Mouse (Mus musculus) heart, embryonic 16.5 days (tissue): ENCODE results near the gene Abcc12. TPM values are rescaled to one million over a fixed set of nuclear protein-coding genes. Genes with fewer than 3 reads are reported as not detected.

Source experiments
- ATAC-seq: fragments of 200-750 bp; cut with Nextera tagmentation; replicated peaks from 2 replicates; pipeline ENCODE4 v1.8.0; 2017; ENCODE audit warnings: moderate number of reproducible peaks; ENCODE audit not compliant: insufficient read depth, low FRiP score; ENCODE audit errors: extremely low read depth
- H3K27ac ChIP-seq: fragments of 300-500 bp; sonication (generic); 2 replicates; pipeline ENCODE4 v1.5.1; 2014; ENCODE audit warnings: mild to moderate bottlenecking, low read length, control low read depth, moderate library complexity
- H3K27me3 ChIP-seq: fragments of 300-500 bp; sonication (generic); 2 replicates; pipeline ENCODE4 v1.6.1; 2014; ENCODE audit warnings: low read length, mixed read lengths; ENCODE audit not compliant: control insufficient read depth, insufficient read depth
- H3K36me3 ChIP-seq: fragments of 300-500 bp; sonication (generic); 2 replicates; pipeline ENCODE4 v1.6.1; 2014; ENCODE audit not compliant: control insufficient read depth, insufficient read depth
- H3K4me1 ChIP-seq: fragments of 300-500 bp; sonication (generic); 2 replicates; pipeline ENCODE4 v1.6.1; 2014; ENCODE audit warnings: low read length, mixed read lengths; ENCODE audit not compliant: control insufficient read depth, insufficient read depth
- H3K4me2 ChIP-seq: fragments of 300-500 bp; sonication (generic); 2 replicates; pipeline ENCODE4 v1.6.1; 2014; ENCODE audit warnings: low read depth, mild to moderate bottlenecking, control low read depth, low read length
- H3K4me3 ChIP-seq: fragments of 300-500 bp; sonication (generic); 2 replicates; pipeline ENCODE4 v1.5.1; 2014; ENCODE audit warnings: mild to moderate bottlenecking, control low read depth, low read length
- H3K9ac ChIP-seq: fragments of 300-500 bp; sonication (generic); 2 replicates; pipeline ENCODE4 v1.6.1; 2014; ENCODE audit warnings: low read length, control low read depth
- H3K9me3 ChIP-seq: fragments of 300-500 bp; sonication (generic); replicated peaks from 2 replicates; pipeline ENCODE4 v1.6.1; 2016; ENCODE audit warnings: low read length; ENCODE audit not compliant: control insufficient read depth
- WGBS: fragments of 180-500 bp; shearing (Covaris S2); extraction: QIAGEN DNeasy Blood & Tissue Kit; methylation state at CpG from one replicate; pipeline ENCODE4 v1.1.7; 2014; 5-methylcytosine and 5-hydroxymethylcytosine counted together
- polyA plus RNA-seq: library from polyadenylated mRNA; unstranded; fragments of >200 nt; fragmentation: Nextera tagmentation; extraction: Ambion mirVana; gene quantifications from 2 replicates; pipeline ENCODE4 v1.2.1, GENCODE M21; 2015

Gene Abcc12
- polyA plus RNA-seq, 1 experiment from 2014 or later: 0.08 TPM

GRCm38 (mm10) chr8:86586058-86586457 is 5.6 kb upstream of the Abcc12 start:
- H3K27me3 ChIP-seq: no peaks in the 10 kb centered on the region
- WGBS: 41% methylated on average over 5 of the region's 5 CpGs
- H3K4me3 ChIP-seq: no peak overlapping the region
- H3K9ac ChIP-seq: no peak overlapping the region
- H3K4me1 ChIP-seq: no peaks in the 10 kb centered on the region; the same call in 1 of the 2 replicates
- H3K9me3 ChIP-seq: no peaks in the 10 kb centered on the region
- no peaks in the 10 kb centered on the region for H3K36me3 ChIP-seq
- H3K4me2 ChIP-seq: no peak overlapping the region
- no peak for ATAC-seq
- H3K27ac ChIP-seq: no peak overlapping the region

DNA sequence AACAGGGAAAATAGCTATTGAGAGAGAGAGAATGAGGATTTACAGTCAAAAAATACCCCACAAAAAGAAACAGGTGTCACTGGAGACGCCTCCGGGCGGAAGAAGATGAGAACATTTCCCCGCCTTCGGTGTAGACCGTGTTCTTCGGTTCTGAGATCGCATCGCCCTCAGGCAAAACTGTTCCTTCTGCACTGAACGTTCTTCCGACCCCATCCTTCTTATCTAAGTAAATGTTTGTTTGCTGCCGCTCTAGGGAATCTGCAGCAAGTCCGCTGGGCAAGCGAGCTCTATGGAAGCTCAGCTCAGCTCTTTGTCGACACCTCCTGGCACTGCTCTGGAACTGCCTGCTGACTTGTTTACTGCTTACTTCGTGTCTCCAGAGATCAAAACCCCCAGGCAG is 5.0 kb upstream of the Abcc12 start:
- 2% methylated on average over 16 of the region's 16 CpGs for WGBS
- Histone ChIP-seq H3K4me1 (no peaks in the 10 kb centered on the region; the same call in 1 of the 2 replicates), H3K4me3 (peak overlapping the region; percentile 52), H3K27ac (no peak overlapping the region), H3K27me3 (no peaks in the 10 kb centered on the region), H3K36me3 (no peaks in the 10 kb centered on the region), H3K9me3 (no peaks in the 10 kb centered on the region), H3K9ac (0 out of 2 replicates have a peak overlapping the region, but pooled peaks have one; percentile 27), H3K4me2 (peak overlapping the region; percentile 70)
- peak; percentile 74 for ATAC-seq

DNA sequence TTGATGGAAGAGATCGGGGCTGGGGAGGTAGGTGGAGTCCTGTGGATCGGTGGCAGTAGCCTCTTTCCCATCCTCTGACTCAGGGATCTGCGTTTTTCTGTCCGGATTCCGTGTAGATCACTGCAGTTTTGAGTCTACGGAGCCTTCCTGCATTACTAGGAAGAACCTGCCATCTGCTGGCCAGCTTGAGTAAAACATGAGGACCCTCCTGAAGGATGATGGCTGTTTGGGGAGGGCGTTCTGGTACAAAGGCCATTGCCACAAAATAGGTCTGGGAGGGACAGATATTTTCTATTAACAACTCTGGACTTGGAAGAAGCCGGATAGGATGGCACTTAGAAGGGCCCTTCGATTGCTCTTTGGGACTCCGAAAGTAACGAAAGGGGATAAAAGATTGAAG is 4.6 kb upstream of the Abcc12 start:
- ATAC-seq: peak; percentile 53; the same call in 1 of the 2 replicates
- H3K4me3 ChIP-seq: peak overlapping the region; percentile 52
- peak overlapping the region; percentile 70 for H3K4me2 ChIP-seq
- no peaks in the 10 kb centered on the region for H3K27me3 ChIP-seq
- H3K9me3 ChIP-seq: no peaks in the 10 kb centered on the region
- H3K4me1 ChIP-seq: no peaks in the 10 kb centered on the region; the same call in 1 of the 2 replicates
- 8% methylated on average over 11 of the region's 11 CpGs for WGBS
- H3K27ac ChIP-seq: no peak overlapping the region
- H3K36me3 ChIP-seq: no peaks in the 10 kb centered on the region
- 0 out of 2 replicates have a peak overlapping the region, but pooled peaks have one; percentile 27 for H3K9ac ChIP-seq

DNA sequence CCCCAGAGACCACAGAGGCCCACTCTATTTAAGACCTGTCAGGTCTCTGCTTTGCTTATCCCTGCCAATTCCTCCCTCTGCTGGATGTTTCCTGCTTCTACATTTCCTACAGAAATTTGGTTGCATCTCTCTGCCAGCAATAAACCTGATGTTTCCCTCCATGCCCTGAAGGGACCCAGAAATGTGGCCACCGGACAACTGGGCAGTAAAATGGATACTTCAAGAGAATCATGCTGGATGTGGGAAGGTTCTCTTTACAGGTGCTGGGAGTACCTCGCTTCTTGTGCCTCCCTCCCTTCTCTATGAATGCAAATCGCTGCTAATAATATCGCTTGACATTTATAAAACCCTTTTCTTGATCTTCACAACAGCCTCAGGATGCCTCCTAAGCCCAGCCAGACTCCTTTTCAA is 1.4 kb upstream of the Abcc12 start:
- H3K36me3 ChIP-seq: no peaks in the 10 kb centered on the region
- WGBS: 74% methylated on average over 4 of the region's 4 CpGs

DNA sequence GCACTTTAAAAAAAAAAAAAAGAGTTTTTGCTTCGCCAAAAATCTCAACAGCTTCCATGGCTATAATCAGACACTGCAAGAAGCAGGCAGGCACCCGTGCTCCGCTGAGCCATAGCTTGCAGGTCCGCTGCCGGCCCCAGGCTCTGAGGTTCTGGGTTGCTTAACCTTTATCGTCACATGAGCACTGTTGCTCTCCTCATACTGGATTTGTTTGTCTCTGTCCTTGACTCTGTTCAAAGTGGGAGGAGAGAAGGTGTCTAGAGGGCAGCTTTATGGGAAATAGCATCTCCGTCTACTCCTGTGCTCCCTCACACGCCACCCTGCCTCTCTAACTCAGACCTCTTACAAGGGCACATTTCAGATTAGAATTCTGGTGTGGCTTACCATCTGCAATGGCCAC is 1.8 kb downstream of the Abcc12 start:
- H3K4me3 ChIP-seq: no peak overlapping the region
- H3K4me2 ChIP-seq: no peak overlapping the region
- H3K27me3 ChIP-seq: no peaks in the 10 kb centered on the region
- no peaks in the 10 kb centered on the region for H3K36me3 ChIP-seq
- peaks cover 5% of the 10 kb centered on the region for H3K4me1 ChIP-seq
- no peak for ATAC-seq
- H3K9me3 ChIP-seq: no peaks in the 10 kb centered on the region
- WGBS: 63% methylated on average over 8 of the region's 8 CpGs
- no peak overlapping the region for H3K27ac ChIP-seq
- H3K9ac ChIP-seq: no peak overlapping the region

More for the DNA sequence above, 1.4 kb upstream of the Abcc12 start:
- ATAC-seq: no peak
- Histone ChIP-seq H3K4me3 (no peak overlapping the region), H3K27me3 (no peaks in the 10 kb centered on the region), H3K4me2 (no peak overlapping the region), H3K4me1 (peaks cover 5% of the 10 kb centered on the region), H3K9me3 (no peaks in the 10 kb centered on the region), H3K9ac (no peak overlapping the region), H3K27ac (no peak overlapping the region)

- Histone ChIP-seq H3K36me3 (no peaks in the 10 kb centered on the region), H3K27ac (no peak overlapping the region), H3K27me3 (no peaks in the 10 kb centered on the region), H3K4me1 (peaks cover 5% of the 10 kb centered on the region), H3K9me3 (no peaks in the 10 kb centered on the region), H3K9ac (no peak overlapping the region), H3K4me3 (no peak overlapping the region), H3K4me2 (no peak overlapping the region)
- no peak for ATAC-seq
- 18% methylated on average over 9 of the region's 9 CpGs for WGBS
These were observed 2.4 kb downstream of the Abcc12 start for GRCm38 (mm10) chr8:86578076-86578475.

- ATAC-seq: no peak
- Histone ChIP-seq H3K4me2 (no peak overlapping the region), H3K27me3 (no peaks in the 10 kb centered on the region), H3K4me3 (no peak overlapping the region), H3K9ac (no peak overlapping the region), H3K36me3 (no peaks in the 10 kb centered on the region), H3K9me3 (no peaks in the 10 kb centered on the region), H3K4me1 (peaks cover 5% of the 10 kb centered on the region), H3K27ac (no peak overlapping the region)
- 83% methylated on average over 8 of the region's 8 CpGs for WGBS
These were observed 2.9 kb downstream of the Abcc12 start for GRCm38 (mm10) chr8:86577547-86577946.

GRCm38 (mm10) chr8:86563674-86564073 is 16.8 kb downstream of the Abcc12 start:
- no peak for ATAC-seq
- WGBS: 74% methylated on average over 9 of the region's 9 CpGs
- no peak overlapping the region for H3K27ac ChIP-seq

DNA sequence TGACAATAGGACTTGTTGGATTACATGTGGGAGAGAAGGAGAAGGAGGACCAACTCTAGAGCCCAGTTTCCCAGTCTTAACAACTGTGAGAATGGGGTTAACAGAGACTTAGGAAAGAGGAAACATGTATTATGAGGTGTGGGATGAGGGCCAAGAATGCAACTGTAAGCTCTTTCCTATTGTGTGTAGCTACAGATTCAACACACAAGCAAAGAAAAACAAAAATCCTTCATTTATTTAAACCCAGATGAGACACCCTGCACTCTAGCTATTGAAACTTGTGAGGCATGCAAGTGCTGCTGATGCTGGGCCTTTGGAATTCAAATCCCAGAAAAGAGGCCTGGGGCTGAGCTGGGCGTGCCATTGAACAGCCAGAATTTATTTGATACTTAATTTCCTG is 18.7 kb downstream of the Abcc12 start:
- Histone ChIP-seq H3K36me3 (no peaks in the 10 kb centered on the region), H3K4me2 (no peak overlapping the region), H3K27me3 (no peaks in the 10 kb centered on the region), H3K4me3 (no peak overlapping the region), H3K27ac (no peak overlapping the region), H3K4me1 (no peaks in the 10 kb centered on the region; the same call in 1 of the 2 replicates), H3K9ac (no peak overlapping the region), H3K9me3 (no peaks in the 10 kb centered on the region)
- WGBS: 61% methylated on average over 1 of the region's 1 CpGs
- ATAC-seq: no peak

More at GRCm38 (mm10) chr8:86563674-86564073, 16.8 kb downstream of the Abcc12 start:
- H3K36me3 ChIP-seq: no peaks in the 10 kb centered on the region
- no peaks in the 10 kb centered on the region for H3K9me3 ChIP-seq
- no peak overlapping the region for H3K9ac ChIP-seq
- H3K4me1 ChIP-seq: no peaks in the 10 kb centered on the region; the same call in 1 of the 2 replicates
- no peaks in the 10 kb centered on the region for H3K27me3 ChIP-seq
- no peak overlapping the region for H3K4me3 ChIP-seq
- no peak overlapping the region for H3K4me2 ChIP-seq
